Mouse (Mus musculus): Measurements from ENCODE around the gene Csf3. TPM values are rescaled to one million over a fixed set of nuclear protein-coding genes. Genes with fewer than 3 reads are reported as not detected.

Gene Csf3
- polyA plus RNA-seq, 1 experiment: 0.07 TPM

- Histone ChIP-seq H3K27ac (ENCODE audit: insufficient read depth, low read length) (no peak overlapping the region), H3K4me3 (ENCODE audit: extremely low read depth, insufficient read depth, insufficient read length) (no peak overlapping the region), H3K27me3 (ENCODE audit: control insufficient read depth, insufficient read depth, low read length) (no peaks in the 10 kb centered on the region), H3K36me3 (ENCODE audit: control insufficient read depth, insufficient read depth, low read length) (peaks cover 19% of the 10 kb centered on the region), H3K4me1 (ENCODE audit: control insufficient read depth, insufficient read depth, insufficient read length) (no peaks in the 10 kb centered on the region; the same call in 1 of the 2 replicates)
- TF ChIP-seq POLR2A (IDR thresholded peaks at IDR 0.05; ENCODE audit: low read depth, low read length) (no peak), CTCF (IDR thresholded peaks at IDR 0.05; ENCODE audit: extremely low read depth, insufficient read depth, insufficient read length, insufficient replicate concordance) (no peak)
- 80% methylated on average over 10 of the region's 10 CpGs for WGBS
- DNase-seq (ENCODE audit: low read depth in 1 of 2, low spot score in 2 of 2): no peak
These were observed 4.0 kb downstream of the Csf3 start for GRCm38 (mm10) chr11:98705021-98705420.

DNA sequence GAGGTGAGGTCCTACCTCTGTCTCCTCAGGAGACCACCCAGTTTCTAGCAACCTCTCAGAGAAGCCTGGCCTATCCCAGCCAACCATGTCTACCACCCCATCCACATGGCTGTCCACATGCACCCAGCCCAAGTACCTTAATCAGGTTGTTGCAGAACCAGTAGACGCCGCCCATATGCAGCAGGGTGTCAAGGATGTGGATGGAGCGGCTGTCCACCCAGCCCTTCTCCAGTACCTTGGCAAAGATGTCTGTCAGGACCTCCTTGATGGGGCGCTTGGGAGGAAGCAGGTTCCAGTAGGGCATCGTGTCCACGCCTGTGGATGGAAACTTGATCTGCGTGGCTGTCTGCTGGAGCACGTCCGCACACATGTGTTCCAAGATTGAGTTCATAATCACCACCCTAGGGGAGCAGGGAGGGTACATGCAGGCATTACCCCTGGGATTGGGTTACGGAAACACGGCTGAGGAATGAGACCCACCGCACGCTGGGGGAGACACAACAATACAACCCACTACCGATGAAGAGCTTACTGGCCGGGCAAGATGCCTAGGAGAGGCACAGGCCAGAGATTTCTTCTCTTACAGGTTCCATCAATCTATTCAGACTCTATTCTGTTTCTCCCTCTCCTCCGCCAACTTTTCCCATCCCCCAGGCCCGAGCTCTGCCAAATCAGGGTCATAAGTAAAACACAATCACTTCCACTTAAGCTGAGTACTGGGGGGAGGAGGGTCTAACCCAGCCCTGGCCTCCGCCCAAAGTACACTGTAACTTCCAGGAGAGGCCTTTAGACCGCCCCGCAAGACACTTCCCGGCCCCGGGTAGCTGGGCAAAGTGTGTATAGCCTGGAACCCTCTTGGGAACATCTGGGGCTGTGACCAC, 6.6 kb downstream of the Csf3 start:
- Histone ChIP-seq H3K27ac (ENCODE audit: insufficient read depth, low read length) (no peak overlapping the region), H3K27me3 (ENCODE audit: control insufficient read depth, insufficient read depth, low read length) (no peaks in the 10 kb centered on the region), H3K4me1 (ENCODE audit: control insufficient read depth, insufficient read depth, insufficient read length) (no peaks in the 10 kb centered on the region; the same call in 1 of the 2 replicates), H3K4me3 (ENCODE audit: extremely low read depth, insufficient read depth, insufficient read length) (no peak overlapping the region), H3K36me3 (ENCODE audit: control insufficient read depth, insufficient read depth, low read length) (peaks cover 21% of the 10 kb centered on the region)
- TF ChIP-seq CTCF (IDR thresholded peaks at IDR 0.05; ENCODE audit: extremely low read depth, insufficient read depth, insufficient read length, insufficient replicate concordance) (no peak), POLR2A (IDR thresholded peaks at IDR 0.05; ENCODE audit: low read depth, low read length) (no peak)
- WGBS: 93% methylated on average over 22 of the region's 22 CpGs
- no peak for DNase-seq (ENCODE audit: low read depth in 1 of 2, low spot score in 2 of 2)

DNA sequence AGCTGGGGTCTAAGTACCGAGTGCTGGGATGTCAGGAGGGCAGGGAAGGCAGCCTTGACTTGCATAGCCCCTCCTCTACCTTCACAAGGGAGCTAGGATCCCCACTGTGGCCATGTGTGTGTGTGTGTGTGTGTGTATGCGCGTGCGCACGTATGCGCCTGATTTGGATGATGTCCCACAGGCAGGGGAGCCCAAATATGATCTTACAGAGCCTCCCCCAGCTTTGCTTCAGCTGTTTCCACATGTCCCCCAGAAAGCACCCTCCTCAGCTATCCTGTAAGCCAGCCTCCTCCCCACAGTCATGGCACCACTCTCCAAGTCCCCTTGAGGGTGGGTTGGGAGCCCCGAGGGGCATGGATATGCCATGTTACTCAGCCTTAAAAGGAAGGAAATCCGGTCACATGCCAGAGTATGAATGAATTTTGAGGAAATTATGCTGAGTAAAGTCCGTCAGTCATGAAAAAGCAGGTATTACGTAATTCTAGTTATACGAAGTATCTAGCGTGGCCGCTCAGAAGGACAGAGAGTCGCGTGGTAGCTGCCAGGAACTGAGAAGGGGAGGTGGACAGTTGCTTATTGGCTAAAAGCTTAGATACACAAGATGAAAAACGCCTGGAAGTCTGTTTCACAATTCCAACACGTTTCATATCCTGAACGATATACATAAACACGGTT, 7.4 kb downstream of the Csf3 start:
- Histone ChIP-seq H3K27ac (ENCODE audit: insufficient read depth, low read length) (no peak overlapping the region), H3K4me1 (ENCODE audit: control insufficient read depth, insufficient read depth, insufficient read length) (no peaks in the 10 kb centered on the region; the same call in 1 of the 2 replicates), H3K27me3 (ENCODE audit: control insufficient read depth, insufficient read depth, low read length) (no peaks in the 10 kb centered on the region), H3K36me3 (ENCODE audit: control insufficient read depth, insufficient read depth, low read length) (peaks cover 23% of the 10 kb centered on the region), H3K4me3 (ENCODE audit: extremely low read depth, insufficient read depth, insufficient read length) (no peak overlapping the region)
- no peak for TF ChIP-seq POLR2A (IDR thresholded peaks at IDR 0.05; ENCODE audit: low read depth, low read length)
- TF ChIP-seq CTCF (IDR thresholded peaks at IDR 0.05; ENCODE audit: extremely low read depth, insufficient read depth, insufficient read length, insufficient replicate concordance): no peak
- no peak for DNase-seq (ENCODE audit: low read depth in 1 of 2, low spot score in 2 of 2)
- 74% methylated on average over 19 of the region's 19 CpGs for WGBS

DNA sequence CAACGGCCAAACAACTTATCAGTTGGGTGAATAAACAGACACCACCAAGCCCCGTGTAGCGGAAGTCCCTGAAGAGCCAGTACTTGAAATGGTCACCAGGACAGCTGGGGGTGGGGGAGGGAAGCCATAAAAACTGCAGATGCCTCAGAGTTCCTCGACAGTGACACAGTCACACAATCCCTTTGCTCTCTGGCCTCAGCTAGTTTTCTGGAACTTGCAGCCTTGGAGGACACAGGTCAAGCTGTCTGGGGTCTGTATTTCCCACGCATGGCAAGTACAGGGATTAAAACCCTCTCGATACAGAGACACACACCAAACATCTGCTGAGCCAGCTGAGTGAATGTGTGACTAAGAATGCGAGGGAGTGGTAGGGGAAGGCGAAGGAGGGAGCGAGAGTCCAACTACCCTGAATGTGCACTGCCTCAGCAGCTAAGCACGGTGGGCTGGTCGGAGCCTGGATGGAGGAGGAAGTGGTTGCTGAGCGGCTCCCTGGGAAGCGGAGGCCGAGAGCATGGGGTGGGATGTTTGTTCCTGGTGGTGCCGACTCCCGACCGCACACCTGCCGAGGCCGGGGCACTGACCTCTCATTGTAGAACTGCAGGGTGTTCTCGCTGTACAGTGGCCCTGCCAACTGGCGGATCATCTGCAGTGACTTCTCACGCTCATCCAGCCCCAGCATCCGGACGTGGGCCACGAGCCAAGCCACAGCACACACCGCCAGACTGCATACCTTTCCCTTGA, 8.1 kb downstream of the Csf3 start:
- Histone ChIP-seq H3K27me3 (ENCODE audit: control insufficient read depth, insufficient read depth, low read length) (no peaks in the 10 kb centered on the region), H3K4me3 (ENCODE audit: extremely low read depth, insufficient read depth, insufficient read length) (no peak overlapping the region), H3K36me3 (ENCODE audit: control insufficient read depth, insufficient read depth, low read length) (peaks cover 28% of the 10 kb centered on the region), H3K4me1 (ENCODE audit: control insufficient read depth, insufficient read depth, insufficient read length) (no peaks in the 10 kb centered on the region; the same call in 1 of the 2 replicates), H3K27ac (ENCODE audit: insufficient read depth, low read length) (peak overlapping the region; percentile 22; the same call in 1 of the 2 replicates)
- 43% methylated on average over 26 of the region's 26 CpGs for WGBS
- no peak for DNase-seq (ENCODE audit: low read depth in 1 of 2, low spot score in 2 of 2)
- TF ChIP-seq POLR2A (IDR thresholded peaks at IDR 0.05; ENCODE audit: low read depth, low read length) (no peak), CTCF (IDR thresholded peaks at IDR 0.05; ENCODE audit: extremely low read depth, insufficient read depth, insufficient read length, insufficient replicate concordance) (no peak)

- Histone ChIP-seq H3K4me3 (ENCODE audit: extremely low read depth, insufficient read depth, insufficient read length) (no peak overlapping the region), H3K36me3 (ENCODE audit: control insufficient read depth, insufficient read depth, low read length) (peaks cover 30% of the 10 kb centered on the region), H3K27ac (ENCODE audit: insufficient read depth, low read length) (no peak overlapping the region), H3K27me3 (ENCODE audit: control insufficient read depth, insufficient read depth, low read length) (no peaks in the 10 kb centered on the region), H3K4me1 (ENCODE audit: control insufficient read depth, insufficient read depth, insufficient read length) (no peaks in the 10 kb centered on the region; the same call in 1 of the 2 replicates)
- TF ChIP-seq POLR2A (IDR thresholded peaks at IDR 0.05; ENCODE audit: low read depth, low read length) (no peak), CTCF (IDR thresholded peaks at IDR 0.05; ENCODE audit: extremely low read depth, insufficient read depth, insufficient read length, insufficient replicate concordance) (peak; percentile 69; the same call in 1 of the 2 replicates)
- WGBS: 26% methylated on average over 12 of the region's 12 CpGs
- DNase-seq (ENCODE audit: low read depth in 1 of 2, low spot score in 2 of 2): peak; percentile 45 to 62
These were observed 9.5 kb downstream of the Csf3 start for GRCm38 (mm10) chr11:98710416-98711045.

DNA sequence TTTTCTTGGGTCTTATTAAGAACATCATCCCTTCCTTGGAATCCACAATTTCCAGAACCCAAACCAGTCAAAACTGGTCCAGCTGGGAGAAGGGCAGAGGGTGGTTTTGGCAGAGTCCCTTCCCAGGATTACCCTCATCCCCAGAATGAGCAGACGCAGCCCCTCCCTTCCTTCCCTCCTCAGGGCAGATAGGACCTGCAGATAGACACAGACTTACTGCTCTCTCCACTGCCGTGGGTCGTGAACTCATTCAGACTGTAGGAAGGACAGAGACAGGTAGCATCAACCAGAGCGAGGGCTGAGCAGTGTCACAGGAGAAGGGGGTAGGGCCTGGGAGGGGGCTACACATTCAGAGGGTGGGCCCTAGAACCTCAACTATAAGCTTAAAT, 10.0 kb downstream of the Csf3 start:
- H3K4me3 ChIP-seq (ENCODE audit: extremely low read depth, insufficient read depth, insufficient read length): no peak overlapping the region
- H3K27ac ChIP-seq (ENCODE audit: insufficient read depth, low read length): no peak overlapping the region
- no peaks in the 10 kb centered on the region; the same call in 1 of the 2 replicates for H3K4me1 ChIP-seq (ENCODE audit: control insufficient read depth, insufficient read depth, insufficient read length)
- DNase-seq (ENCODE audit: low read depth in 1 of 2, low spot score in 2 of 2): no peak
- TF ChIP-seq POLR2A (IDR thresholded peaks at IDR 0.05; ENCODE audit: low read depth, low read length) (no peak), CTCF (IDR thresholded peaks at IDR 0.05; ENCODE audit: extremely low read depth, insufficient read depth, insufficient read length, insufficient replicate concordance) (no peak)
- H3K36me3 ChIP-seq (ENCODE audit: control insufficient read depth, insufficient read depth, low read length): peaks cover 30% of the 10 kb centered on the region
- WGBS: 52% methylated on average over 4 of the region's 4 CpGs
- H3K27me3 ChIP-seq (ENCODE audit: control insufficient read depth, insufficient read depth, low read length): no peaks in the 10 kb centered on the region

Data from spleen, adult 2 months (tissue).